Mouse (Mus musculus) adrenal gland, adult (tissue): ENCODE measurements around the gene Mfsd4b5.
A peak's percentile ranks its signal among the peaks of the same experiment; 100 is the strongest.
"Not testable (repeated sequence)": the region's sequence is repeated elsewhere in the genome, so short reads cannot be mapped to it uniquely, and the experiment has no call there.

Source experiments
- DNase-seq, 2 experiments: peaks; one replicate each; pipeline ENCODE4 v3.0.0; 2022 to 2023; ENCODE audit warnings: low spot score in 1 of 2; ENCODE audit not compliant: inconsistent age in 2 of 2

Gene Mfsd4b5

GRCm38 (mm10) chr10:39986466-39986865, at the start of gene Mfsd4b5:
TSS of gene Mfsd4b5 (minus strand) at chr10:39986646.
- no peak for DNase-seq

- no peak for DNase-seq
Observed at GRCm38 (mm10) chr10:40034956-40035355, 48.5 kb upstream of the Mfsd4b5 start.

GRCm38 (mm10) chr10:40032897-40033296, 46.5 kb upstream of the Mfsd4b5 start:
- no peak for DNase-seq

- DNase-seq, result no peak
Observed at GRCm38 (mm10) chr10:40030716-40031115, 44.3 kb upstream of the Mfsd4b5 start.

GRCm38 (mm10) chr10:40029610-40030009, 43.2 kb upstream of the Mfsd4b5 start:
- DNase-seq, result no peak

- peak in 1 of 2 experiments; percentile 10 for DNase-seq
Observed at GRCm38 (mm10) chr10:40028091-40028490, 41.6 kb upstream of the Mfsd4b5 start.

GRCm38 (mm10) chr10:40026546-40026945, 40.1 kb upstream of the Mfsd4b5 start:
- no peak for DNase-seq

- no peak for DNase-seq
Observed at GRCm38 (mm10) chr10:40025560-40025959, 39.1 kb upstream of the Mfsd4b5 start.

GRCm38 (mm10) chr10:40024554-40025428, 38.3 kb upstream of the Mfsd4b5 start, which contains the start of gene Mfsd4b1:
TSS of gene Mfsd4b1 (minus strand) at chr10:40025268.
- DNase-seq, result peak; percentile 88 to 96

GRCm38 (mm10) chr10:40020401-40020800, 34.0 kb upstream of the Mfsd4b5 start:
- no peak for DNase-seq

GRCm38 (mm10) chr10:40019492-40019891, 33.0 kb upstream of the Mfsd4b5 start:
- no peak for DNase-seq

- DNase-seq, result no peak
Observed at GRCm38 (mm10) chr10:40018261-40018860, 31.9 kb upstream of the Mfsd4b5 start.

- no peak for DNase-seq
Observed at GRCm38 (mm10) chr10:40009591-40009990, 23.1 kb upstream of the Mfsd4b5 start.

GRCm38 (mm10) chr10:40008847-40009246, 22.4 kb upstream of the Mfsd4b5 start:
- DNase-seq, result not testable (repeated sequence)

GRCm38 (mm10) chr10:40007953-40008352, 21.5 kb upstream of the Mfsd4b5 start:
- DNase-seq, result no peak

GRCm38 (mm10) chr10:40006963-40007362, 20.5 kb upstream of the Mfsd4b5 start:
- no peak for DNase-seq

- DNase-seq, result no peak
Observed at GRCm38 (mm10) chr10:40000746-40001145, 14.3 kb upstream of the Mfsd4b5 start.

- no peak for DNase-seq
Observed at GRCm38 (mm10) chr10:39991155-39991554, 4.7 kb upstream of the Mfsd4b5 start.

- no peak for DNase-seq
Observed at GRCm38 (mm10) chr10:39982604-39983003, 3.8 kb downstream of the Mfsd4b5 start.

GRCm38 (mm10) chr10:39978231-39978630, 8.2 kb downstream of the Mfsd4b5 start:
- no peak for DNase-seq

GRCm38 (mm10) chr10:39977346-39977745, 9.1 kb downstream of the Mfsd4b5 start:
- no peak for DNase-seq

- DNase-seq, result no peak
Observed at GRCm38 (mm10) chr10:39975771-39976170, 10.7 kb downstream of the Mfsd4b5 start.
